Mouse (Mus musculus): ENCODE results near the gene Trp53inp2.

DNA sequence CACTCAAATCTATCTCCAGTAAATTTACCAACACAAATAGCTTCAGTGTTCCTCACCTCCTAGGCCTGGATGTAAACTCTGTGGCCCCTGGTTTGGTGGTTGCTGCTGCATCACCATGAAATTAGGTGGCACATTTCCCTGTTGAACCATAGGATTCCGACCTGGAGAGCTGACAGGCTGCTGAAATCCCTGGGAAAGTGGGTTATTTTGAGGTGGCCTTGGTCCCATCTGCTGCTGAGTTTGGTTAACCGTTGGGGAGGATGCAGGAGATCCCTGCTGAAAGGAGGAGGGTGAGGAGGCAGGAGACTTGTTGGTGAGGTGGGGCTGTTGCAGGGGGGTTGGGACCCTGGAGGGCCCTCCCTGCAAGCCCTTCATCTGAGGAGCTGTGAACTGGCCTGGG is 40.1 kb downstream of the Trp53inp2 start:
- TF ChIP-seq CTCF (IDR thresholded peaks at IDR 0.05; ENCODE audit: control insufficient read depth, insufficient read depth, insufficient read length) (no peak), FOSL1 (IDR thresholded peaks at IDR 0.05; ENCODE audit: insufficient read depth, low read length, poor library complexity, severe bottlenecking) (no peak)
